Mouse (Mus musculus) embryonic facial prominence, embryonic 11.5 days (tissue): ENCODE results near the gene Tm2d3. TPM values are rescaled to one million over a fixed set of nuclear protein-coding genes. Genes with fewer than 3 reads are reported as not detected.

Experiments used
- ATAC-seq: fragments of 200-750 bp; cut with Nextera tagmentation; replicated peaks from 2 replicates; pipeline ENCODE4 v1.8.0; 2017; ENCODE audit warnings: low read depth; ENCODE audit not compliant: insufficient number of reproducible peaks, low FRiP score, low TSS enrichment
- DNase-seq: peaks from one replicate; pipeline ENCODE4 v3.0.0-alpha.2; 2015; ENCODE audit warnings: low spot score
- H3K27ac ChIP-seq: fragments of 300-500 bp; sonication (generic); replicated peaks from 2 replicates; pipeline ENCODE4 v1.5.1; 2014; ENCODE audit warnings: mild to moderate bottlenecking, low read depth, low read length, control low read depth
- H3K27me3 ChIP-seq: fragments of 300-500 bp; sonication (generic); 2 replicates; pipeline ENCODE4 v1.6.1; 2014; ENCODE audit warnings: mild to moderate bottlenecking, low read length, moderate library complexity, mixed read lengths; ENCODE audit not compliant: control insufficient read depth, insufficient read depth
- H3K36me3 ChIP-seq: fragments of 300-500 bp; sonication (generic); replicated peaks from 2 replicates; pipeline ENCODE4 v1.6.1; 2014; ENCODE audit warnings: low read depth, mild to moderate bottlenecking, low read length, moderate library complexity, mixed read lengths; ENCODE audit not compliant: control insufficient read depth, insufficient read depth
- H3K4me1 ChIP-seq: fragments of 300-500 bp; sonication (generic); 2 replicates; pipeline ENCODE4 v1.6.1; 2014; ENCODE audit warnings: low read length, mixed read lengths; ENCODE audit not compliant: control insufficient read depth, insufficient read depth
- H3K4me2 ChIP-seq: fragments of 300-500 bp; sonication (generic); 2 replicates; pipeline ENCODE4 v1.6.1; 2014; ENCODE audit warnings: low read depth, mild to moderate bottlenecking, control low read depth, low read length, moderate library complexity
- H3K4me3 ChIP-seq: fragments of 300-500 bp; sonication (generic); 2 replicates; pipeline ENCODE4 v1.5.1; 2014; ENCODE audit warnings: low read depth, low read length, control low read depth
- H3K9ac ChIP-seq: fragments of 300-500 bp; sonication (generic); replicated peaks from 2 replicates; pipeline ENCODE4 v1.6.1; 2014; ENCODE audit warnings: mild to moderate bottlenecking, control low read depth, low read length
- H3K9me3 ChIP-seq: fragments of 300-500 bp; sonication (generic); replicated peaks from 2 replicates; pipeline ENCODE4 v1.6.1; 2016; ENCODE audit warnings: mild to moderate bottlenecking, low read length, inconsistent platforms, mixed read lengths; ENCODE audit not compliant: control insufficient read depth
- WGBS: fragments of 180-500 bp; shearing (Covaris S2); extraction: QIAGEN DNeasy Blood & Tissue Kit; methylation state at CpG from one replicate; pipeline ENCODE4 v1.1.7; 2014; 5-methylcytosine and 5-hydroxymethylcytosine counted together
- polyA plus RNA-seq: library from polyadenylated mRNA; unstranded; fragments of >200 nt; fragmentation: Nextera tagmentation; extraction: Ambion mirVana; gene quantifications from 2 replicates; pipeline ENCODE4 v1.2.1, GENCODE M21; 2014

Tm2d3 gene
- polyA plus RNA-seq, 1 experiment from 2014 or later, result 61.5 TPM

DNA sequence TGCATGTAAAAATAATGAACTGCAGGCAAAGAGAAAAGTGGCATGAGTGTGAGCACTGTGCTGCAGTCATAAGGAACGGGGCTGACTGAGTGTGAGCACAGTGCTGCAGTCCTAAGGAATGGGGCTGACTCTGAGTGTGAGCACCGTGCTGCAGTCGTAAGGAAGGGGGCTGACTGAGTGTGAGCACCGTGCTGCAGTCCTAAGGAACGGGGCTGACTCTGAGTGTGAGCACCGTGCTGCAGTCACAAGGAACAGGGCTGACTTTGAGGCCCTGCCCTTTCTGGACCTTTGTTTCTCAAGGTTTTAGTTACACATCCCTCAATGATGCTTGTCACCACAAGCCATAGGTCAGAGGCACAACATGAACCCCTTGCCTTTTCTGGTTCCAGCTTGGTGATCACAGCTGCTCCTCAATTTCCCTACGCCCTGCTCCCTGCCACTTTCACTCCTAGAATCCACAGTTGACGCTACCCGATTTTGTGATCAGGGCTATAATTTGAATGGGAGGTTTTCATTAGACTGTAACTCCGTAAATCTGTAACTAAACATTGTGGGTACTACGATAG, 27.7 kb upstream of the Tm2d3 start:
- ATAC-seq, result no peak
- H3K9ac ChIP-seq, result no peak overlapping the region
- H3K4me1 ChIP-seq, result no peaks in the 10 kb centered on the region
- 79% methylated on average over 11 of the region's 11 CpGs for WGBS
- H3K36me3 ChIP-seq, result no peaks in the 10 kb centered on the region; the same call in 1 of the 2 replicates
- no peaks in the 10 kb centered on the region for H3K27me3 ChIP-seq
- no peaks in the 10 kb centered on the region for H3K9me3 ChIP-seq
- DNase-seq, result no peak
- H3K4me2 ChIP-seq, result no peak overlapping the region
- H3K27ac ChIP-seq, result no peak overlapping the region
- H3K4me3 ChIP-seq, result no peak overlapping the region

DNA sequence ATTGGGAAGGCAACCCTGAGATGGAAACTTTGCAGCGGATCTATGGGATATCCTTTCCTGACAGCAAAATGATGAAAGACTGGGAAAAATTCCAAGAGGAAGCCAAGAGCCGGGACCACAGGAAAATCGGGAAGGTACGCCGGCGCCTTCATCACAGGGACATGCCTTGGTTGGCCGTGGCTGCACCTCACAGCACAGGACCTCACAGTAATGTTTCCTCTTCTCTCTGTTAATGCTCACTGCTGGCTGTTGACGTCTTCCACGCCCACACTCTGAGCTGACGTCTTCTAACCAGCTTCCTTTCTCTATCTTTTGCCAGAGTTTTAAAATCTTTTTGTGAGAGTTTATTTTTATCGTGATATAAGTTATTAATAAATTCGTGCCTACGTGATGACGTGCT, 27.1 kb upstream of the Tm2d3 start:
- no peaks in the 10 kb centered on the region for H3K27me3 ChIP-seq
- DNase-seq (no peak), ATAC-seq (no peak)
- H3K36me3 ChIP-seq, result no peaks in the 10 kb centered on the region; the same call in 1 of the 2 replicates
- no peak overlapping the region for H3K27ac ChIP-seq
- no peak overlapping the region for H3K4me2 ChIP-seq
- H3K9me3 ChIP-seq, result no peaks in the 10 kb centered on the region
- 90% methylated on average over 14 of the region's 14 CpGs for WGBS
- H3K4me1 ChIP-seq, result no peaks in the 10 kb centered on the region
- no peak overlapping the region for H3K9ac ChIP-seq
- H3K4me3 ChIP-seq, result no peak overlapping the region

DNA sequence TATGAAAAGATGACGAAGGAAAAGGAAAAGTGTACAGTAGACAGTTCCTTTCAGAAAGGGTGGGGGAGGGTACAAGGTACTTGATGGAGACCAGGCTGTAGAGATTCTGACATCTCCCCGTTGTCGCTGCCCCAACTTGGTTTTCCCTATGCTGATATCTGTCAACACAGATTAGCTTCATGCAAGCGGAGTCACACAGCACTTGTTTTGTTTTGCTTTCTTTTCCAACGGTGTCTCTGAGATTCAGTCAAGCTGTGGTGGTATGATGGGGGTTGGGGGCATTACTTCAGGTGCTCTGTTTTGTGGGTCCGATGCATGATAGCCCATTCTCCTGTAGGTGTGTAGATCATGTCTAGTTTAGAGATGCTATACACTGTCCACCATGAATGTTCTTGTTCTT, 23.5 kb upstream of the Tm2d3 start:
- Histone ChIP-seq H3K9me3 (no peaks in the 10 kb centered on the region), H3K27me3 (no peaks in the 10 kb centered on the region), H3K27ac (no peak overlapping the region), H3K4me3 (no peak overlapping the region), H3K9ac (no peak overlapping the region), H3K4me1 (no peaks in the 10 kb centered on the region), H3K4me2 (no peak overlapping the region), H3K36me3 (no peaks in the 10 kb centered on the region; the same call in 1 of the 2 replicates)
- no peak for DNase-seq
- WGBS, result 83% methylated on average over 6 of the region's 6 CpGs
- no peak for ATAC-seq

DNA sequence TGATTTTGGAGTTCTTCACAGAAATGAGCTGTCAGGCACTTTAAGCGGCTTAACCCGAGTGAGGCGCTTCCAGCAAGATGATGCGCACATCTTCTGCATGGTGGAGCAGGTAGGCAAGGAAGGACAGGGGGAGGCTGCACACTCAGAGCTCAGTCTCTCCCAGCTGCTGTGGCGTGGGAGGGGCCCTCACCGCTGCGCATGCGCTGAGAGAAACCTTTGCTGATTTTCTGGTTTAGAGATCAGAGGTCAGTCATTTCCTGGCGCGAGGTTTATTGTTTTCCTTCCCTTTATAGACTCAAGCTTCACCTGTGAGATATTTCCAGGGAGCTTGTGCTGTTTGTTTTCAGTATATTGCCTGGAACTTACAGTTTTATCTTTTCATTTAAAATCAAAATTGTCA, 12.9 kb upstream of the Tm2d3 start:
- WGBS, result 73% methylated on average over 10 of the region's 10 CpGs
- Histone ChIP-seq H3K27ac (no peak overlapping the region), H3K4me3 (no peak overlapping the region), H3K27me3 (no peaks in the 10 kb centered on the region), H3K4me1 (no peaks in the 10 kb centered on the region), H3K4me2 (no peak overlapping the region), H3K9ac (no peak overlapping the region), H3K36me3 (no peaks in the 10 kb centered on the region), H3K9me3 (no peaks in the 10 kb centered on the region)
- no peak for DNase-seq
- ATAC-seq, result no peak

DNA sequence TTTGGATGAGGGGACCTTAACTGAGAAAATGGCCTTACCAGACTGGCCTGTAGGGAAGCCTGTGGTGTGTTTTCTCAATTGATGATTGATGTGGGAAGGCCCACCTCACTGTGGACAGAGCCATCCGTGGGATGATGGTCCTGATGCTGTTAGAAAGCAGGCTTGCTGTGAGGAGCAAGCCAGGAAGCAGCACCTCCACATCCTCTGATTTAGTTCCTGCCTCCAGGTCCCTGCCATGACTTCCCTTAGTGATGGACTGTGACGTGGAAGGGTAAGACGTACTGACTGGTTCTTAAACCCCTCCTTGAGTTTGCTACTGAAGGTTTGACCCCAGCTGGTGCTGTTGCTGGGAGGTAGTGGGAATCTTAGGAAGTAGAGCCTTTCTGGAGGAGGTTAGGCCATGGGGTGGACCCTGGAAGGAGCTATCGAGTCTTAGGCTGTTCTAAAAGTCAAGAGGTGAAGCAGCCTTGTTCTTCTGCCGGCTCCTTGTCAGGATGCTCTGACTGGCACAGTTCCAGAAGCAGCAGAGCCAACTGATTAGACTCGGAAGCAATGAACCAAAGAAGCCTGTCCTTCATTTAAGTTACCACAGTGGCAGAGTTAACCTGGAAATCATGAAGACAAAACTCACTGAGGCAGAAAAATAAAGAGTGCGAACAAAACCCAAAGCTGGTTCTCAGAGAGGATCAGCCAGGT, 11.9 kb upstream of the Tm2d3 start:
- ATAC-seq, result no peak
- Histone ChIP-seq H3K36me3 (no peaks in the 10 kb centered on the region), H3K27ac (no peak overlapping the region), H3K9me3 (no peaks in the 10 kb centered on the region), H3K4me2 (no peak overlapping the region), H3K27me3 (no peaks in the 10 kb centered on the region), H3K9ac (no peak overlapping the region), H3K4me1 (no peaks in the 10 kb centered on the region), H3K4me3 (no peak overlapping the region)
- no peak for DNase-seq
- WGBS, result 75% methylated on average over 7 of the region's 7 CpGs

DNA sequence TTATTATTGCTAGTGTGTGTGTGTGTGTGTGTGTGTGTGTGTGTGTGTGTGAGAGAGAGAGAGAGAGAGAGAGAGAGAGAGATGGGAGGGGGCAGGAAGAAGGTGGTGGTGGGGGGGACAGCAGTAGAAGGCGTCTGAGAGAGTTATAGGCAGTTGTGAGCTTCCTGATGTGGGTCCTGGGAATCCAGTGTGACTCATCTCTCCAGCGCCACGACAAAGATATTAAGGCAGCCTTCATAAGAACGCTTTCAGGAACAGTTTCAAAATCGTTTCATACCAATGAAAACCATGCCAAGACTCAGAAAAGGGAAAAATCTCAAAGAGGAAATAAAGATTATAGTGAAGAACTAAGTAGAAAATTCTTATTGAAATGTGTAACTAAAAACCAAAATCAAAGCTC, 9.8 kb upstream of the Tm2d3 start:
- ATAC-seq (no peak), DNase-seq (no peak)
- Histone ChIP-seq H3K36me3 (no peaks in the 10 kb centered on the region), H3K27me3 (no peaks in the 10 kb centered on the region), H3K4me1 (no peaks in the 10 kb centered on the region), H3K9ac (no peak overlapping the region), H3K9me3 (no peaks in the 10 kb centered on the region), H3K27ac (no peak overlapping the region), H3K4me2 (no peak overlapping the region), H3K4me3 (no peak overlapping the region)
- 80% methylated on average over 5 of the region's 5 CpGs for WGBS

DNA sequence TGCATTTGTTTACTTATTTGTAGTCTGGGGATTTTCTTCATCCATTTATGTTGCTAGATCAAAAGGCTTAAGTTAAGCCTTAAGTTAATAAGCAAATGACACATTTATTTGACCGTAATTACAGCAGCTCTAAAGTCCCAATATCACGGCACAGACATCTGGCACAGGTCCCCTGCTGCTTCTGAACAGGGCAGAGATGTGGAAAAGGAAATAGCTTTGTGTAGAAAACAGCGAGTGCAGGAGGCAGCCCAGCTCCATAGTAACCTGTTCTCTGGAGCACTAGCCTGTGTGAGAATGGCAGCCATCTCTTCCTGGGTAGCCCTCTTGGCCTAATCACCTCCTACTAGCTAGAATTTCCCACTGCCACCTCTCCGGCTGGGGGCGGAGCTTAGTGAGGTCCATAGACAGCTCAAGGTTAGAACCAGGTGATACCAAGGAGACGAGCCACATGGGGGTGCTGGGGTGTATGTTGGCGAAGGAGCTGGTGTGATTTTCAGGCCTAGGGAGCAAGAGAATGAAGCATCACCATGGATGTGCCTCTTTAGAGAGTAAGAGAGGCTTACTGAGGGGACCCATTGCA, 6.6 kb upstream of the Tm2d3 start:
- H3K9ac ChIP-seq, result no peak overlapping the region
- H3K27me3 ChIP-seq, result no peaks in the 10 kb centered on the region
- DNase-seq (no peak), ATAC-seq (no peak)
- H3K27ac ChIP-seq, result no peak overlapping the region
- H3K4me3 ChIP-seq, result no peak overlapping the region
- no peaks in the 10 kb centered on the region for H3K4me1 ChIP-seq
- no peaks in the 10 kb centered on the region for H3K9me3 ChIP-seq
- WGBS, result 57% methylated on average over 7 of the region's 7 CpGs
- no peak overlapping the region for H3K4me2 ChIP-seq
- H3K36me3 ChIP-seq, result no peaks in the 10 kb centered on the region

DNA sequence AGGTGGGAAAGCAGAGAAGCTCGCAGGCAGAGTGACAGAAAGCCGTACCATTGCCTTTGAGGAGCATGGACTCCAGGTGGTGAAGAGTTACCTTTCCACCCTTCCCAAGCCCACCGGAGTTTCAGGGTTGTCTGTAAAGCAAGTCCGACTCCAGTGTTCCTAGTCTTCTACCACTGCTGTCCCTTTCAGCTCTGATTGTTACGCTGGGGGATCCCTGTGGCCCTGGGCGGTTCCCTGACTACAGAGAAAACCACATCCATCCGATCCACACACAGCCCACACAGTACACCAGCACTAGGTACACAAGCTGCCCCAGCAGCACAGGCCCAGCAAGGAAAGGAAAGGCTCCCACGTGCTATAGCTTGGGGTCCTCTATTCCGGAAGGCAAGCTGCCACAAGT, 4.3 kb upstream of the Tm2d3 start:
- Histone ChIP-seq H3K27ac (no peak overlapping the region), H3K4me2 (no peak overlapping the region), H3K4me1 (no peaks in the 10 kb centered on the region), H3K4me3 (no peak overlapping the region), H3K36me3 (no peaks in the 10 kb centered on the region), H3K27me3 (no peaks in the 10 kb centered on the region), H3K9ac (no peak overlapping the region), H3K9me3 (no peaks in the 10 kb centered on the region)
- ATAC-seq (no peak), DNase-seq (no peak)
- 90% methylated on average over 9 of the region's 9 CpGs for WGBS
